Mouse (Mus musculus) midbrain, embryonic 13.5 days (tissue): ENCODE data around the gene Negr1. TPM values are rescaled to one million over a fixed set of nuclear protein-coding genes. Genes with fewer than 3 reads are reported as not detected.

Source experiments
- ATAC-seq: fragments of 200-750 bp; cut with Nextera tagmentation; 2 replicates; pipeline ENCODE4 v1.8.0; 2017; ENCODE audit warnings: mild to moderate bottlenecking, moderate TSS enrichment, moderate library complexity
- H3K27ac ChIP-seq: fragments of 300-500 bp; sonication (generic); 2 replicates; pipeline ENCODE4 v1.5.1; 2015; ENCODE audit warnings: inconsistent platforms, mild to moderate bottlenecking, moderate library complexity
- H3K27me3 ChIP-seq: fragments of 300-500 bp; sonication (generic); 2 replicates; pipeline ENCODE4 v1.6.1; 2015; ENCODE audit warnings: mild to moderate bottlenecking, inconsistent platforms
- H3K36me3 ChIP-seq: fragments of 300-500 bp; sonication (generic); 2 replicates; pipeline ENCODE4 v1.6.1; 2015; ENCODE audit warnings: mild to moderate bottlenecking, inconsistent platforms
- H3K4me1 ChIP-seq: fragments of 300-500 bp; sonication (generic); replicated peaks from 2 replicates; pipeline ENCODE4 v1.6.1; 2015; ENCODE audit warnings: inconsistent platforms
- H3K4me2 ChIP-seq: fragments of 300-500 bp; sonication (generic); replicated peaks from 2 replicates; pipeline ENCODE4 v1.6.1; 2015; ENCODE audit warnings: moderate library complexity, mild to moderate bottlenecking, inconsistent platforms
- H3K4me3 ChIP-seq: fragments of 300-500 bp; sonication (generic); replicated peaks from 2 replicates; pipeline ENCODE4 v1.5.1; 2015; ENCODE audit warnings: mild to moderate bottlenecking, inconsistent platforms
- H3K9ac ChIP-seq: fragments of 300-500 bp; sonication (generic); replicated peaks from 2 replicates; pipeline ENCODE4 v1.6.1; 2015; ENCODE audit warnings: mild to moderate bottlenecking, inconsistent platforms
- H3K9me3 ChIP-seq: fragments of 300-500 bp; sonication (generic); 2 replicates; pipeline ENCODE4 v1.6.1; 2016; ENCODE audit warnings: mild to moderate bottlenecking, inconsistent platforms
- WGBS: fragments of 180-500 bp; shearing (Covaris S2); methylation state at CpG from one replicate; pipeline ENCODE4 v1.1.7; 2015; 5-methylcytosine and 5-hydroxymethylcytosine counted together
- polyA plus RNA-seq: library from polyadenylated mRNA; unstranded; fragments of >200 nt; fragmentation: Nextera tagmentation; extraction: Ambion mirVana; gene quantifications from 2 replicates; pipeline ENCODE4 v1.2.1, GENCODE M21; 2015

Gene Negr1
- polyA plus RNA-seq, 1 experiment from 2014 or later = 34.1 TPM

- Histone ChIP-seq H3K9ac (no peak overlapping the region), H3K4me1 (no peaks in the 10 kb centered on the region), H3K4me3 (no peak overlapping the region), H3K4me2 (no peak overlapping the region), H3K27ac (no peak overlapping the region), H3K9me3 (no peaks in the 10 kb centered on the region), H3K27me3 (no peaks in the 10 kb centered on the region), H3K36me3 (no peaks in the 10 kb centered on the region)
- ATAC-seq = no peak
- WGBS = 69% methylated on average over 6 of the region's 6 CpGs
These were observed 544.1 kb downstream of the Negr1 start for GRCm38 (mm10) chr3:157105580-157106264.

- Histone ChIP-seq H3K4me3 (no peak overlapping the region), H3K9ac (no peak overlapping the region), H3K27ac (no peak overlapping the region), H3K9me3 (no peaks in the 10 kb centered on the region), H3K36me3 (no peaks in the 10 kb centered on the region), H3K27me3 (no peaks in the 10 kb centered on the region), H3K4me1 (no peaks in the 10 kb centered on the region), H3K4me2 (no peak overlapping the region)
- no peak for ATAC-seq
- WGBS = 73% methylated on average over 2 of the region's 2 CpGs
These were observed 546.6 kb downstream of the Negr1 start for GRCm38 (mm10) chr3:157108156-157108555.

- H3K4me1 ChIP-seq = no peaks in the 10 kb centered on the region
- no peaks in the 10 kb centered on the region for H3K36me3 ChIP-seq
- ATAC-seq = peak; percentile 91
- H3K27me3 ChIP-seq = no peaks in the 10 kb centered on the region
- no peak overlapping the region for H3K9ac ChIP-seq
- no peaks in the 10 kb centered on the region for H3K9me3 ChIP-seq
- H3K4me2 ChIP-seq = no peak overlapping the region
- H3K27ac ChIP-seq = no peak overlapping the region
- no peak overlapping the region for H3K4me3 ChIP-seq
These were observed 547.7 kb downstream of the Negr1 start for GRCm38 (mm10) chr3:157109308-157109707.

GRCm38 (mm10) chr3:157115105-157115760 is 553.6 kb downstream of the Negr1 start:
- 46% methylated on average over 5 of the region's 5 CpGs for WGBS
- Histone ChIP-seq H3K4me2 (no peak overlapping the region), H3K9me3 (no peaks in the 10 kb centered on the region), H3K4me1 (peaks cover 8% of the 10 kb centered on the region; the same call in 1 of the 2 replicates), H3K4me3 (no peak overlapping the region), H3K27me3 (no peaks in the 10 kb centered on the region), H3K27ac (peak overlapping the region; percentile 57), H3K36me3 (no peaks in the 10 kb centered on the region), H3K9ac (peak overlapping the region; percentile 4; the same call in 1 of the 2 replicates)
- ATAC-seq = peak; percentile 72

- Histone ChIP-seq H3K27ac (no peak overlapping the region), H3K4me3 (no peak overlapping the region), H3K4me1 (peaks cover 8% of the 10 kb centered on the region; the same call in 1 of the 2 replicates), H3K9me3 (no peaks in the 10 kb centered on the region), H3K36me3 (no peaks in the 10 kb centered on the region), H3K4me2 (no peak overlapping the region), H3K9ac (no peak overlapping the region), H3K27me3 (no peaks in the 10 kb centered on the region)
- 96% methylated on average over 1 of the region's 1 CpGs for WGBS
- peak; percentile 41; the same call in 1 of the 2 replicates for ATAC-seq
These were observed 554.4 kb downstream of the Negr1 start for GRCm38 (mm10) chr3:157116024-157116423.

- Histone ChIP-seq H3K9ac (no peak overlapping the region), H3K4me3 (no peak overlapping the region), H3K9me3 (no peaks in the 10 kb centered on the region), H3K4me1 (peaks cover 6% of the 10 kb centered on the region; the same call in 1 of the 2 replicates), H3K27me3 (no peaks in the 10 kb centered on the region), H3K36me3 (no peaks in the 10 kb centered on the region), H3K27ac (no peak overlapping the region), H3K4me2 (no peak overlapping the region)
- no peak for ATAC-seq
- WGBS = 36% methylated on average over 2 of the region's 2 CpGs
These were observed 558.3 kb downstream of the Negr1 start for GRCm38 (mm10) chr3:157119916-157120315.

- ATAC-seq = no peak
- H3K4me2 ChIP-seq = no peak overlapping the region
- H3K4me1 ChIP-seq = no peaks in the 10 kb centered on the region
- H3K36me3 ChIP-seq = no peaks in the 10 kb centered on the region
- no peak overlapping the region for H3K9ac ChIP-seq
- no peak overlapping the region for H3K4me3 ChIP-seq
- H3K27me3 ChIP-seq = no peaks in the 10 kb centered on the region
- H3K9me3 ChIP-seq = no peaks in the 10 kb centered on the region
- H3K27ac ChIP-seq = no peak overlapping the region
- 84% methylated on average over 14 of the region's 14 CpGs for WGBS
These were observed 584.7 kb downstream of the Negr1 start for GRCm38 (mm10) chr3:157146124-157146855.

- H3K4me1 ChIP-seq = no peaks in the 10 kb centered on the region
- H3K27me3 ChIP-seq = no peaks in the 10 kb centered on the region
- WGBS = 74% methylated on average over 3 of the region's 3 CpGs
- no peaks in the 10 kb centered on the region for H3K36me3 ChIP-seq
- H3K4me2 ChIP-seq = no peak overlapping the region
- H3K4me3 ChIP-seq = no peak overlapping the region
- peak; percentile 58; the same call in 1 of the 2 replicates for ATAC-seq
- no peak overlapping the region for H3K9ac ChIP-seq
- H3K9me3 ChIP-seq = no peaks in the 10 kb centered on the region
- no peak overlapping the region for H3K27ac ChIP-seq
These were observed 593.3 kb downstream of the Negr1 start for GRCm38 (mm10) chr3:157154902-157155301.

GRCm38 (mm10) chr3:157155513-157155912 is 593.9 kb downstream of the Negr1 start:
- ATAC-seq = no peak
- Histone ChIP-seq H3K27me3 (no peaks in the 10 kb centered on the region), H3K9me3 (no peaks in the 10 kb centered on the region), H3K4me3 (no peak overlapping the region), H3K27ac (no peak overlapping the region), H3K4me2 (no peak overlapping the region), H3K9ac (no peak overlapping the region), H3K36me3 (no peaks in the 10 kb centered on the region), H3K4me1 (no peaks in the 10 kb centered on the region)

- WGBS = 95% methylated on average over 3 of the region's 3 CpGs
- Histone ChIP-seq H3K9ac (no peak overlapping the region), H3K4me2 (no peak overlapping the region), H3K4me1 (no peaks in the 10 kb centered on the region), H3K4me3 (no peak overlapping the region), H3K27me3 (no peaks in the 10 kb centered on the region), H3K36me3 (no peaks in the 10 kb centered on the region), H3K9me3 (no peaks in the 10 kb centered on the region), H3K27ac (no peak overlapping the region)
- ATAC-seq = no peak
These were observed 603.4 kb downstream of the Negr1 start for GRCm38 (mm10) chr3:157164840-157165595.

GRCm38 (mm10) chr3:157181975-157182374 is 620.4 kb downstream of the Negr1 start:
- H3K36me3 ChIP-seq = no peaks in the 10 kb centered on the region
- no peaks in the 10 kb centered on the region for H3K27me3 ChIP-seq
- peaks cover 15% of the 10 kb centered on the region for H3K4me1 ChIP-seq
- no peak overlapping the region for H3K4me3 ChIP-seq
- no peak overlapping the region for H3K27ac ChIP-seq
- H3K9me3 ChIP-seq = no peaks in the 10 kb centered on the region
- peak; percentile 60; the same call in 1 of the 2 replicates for ATAC-seq
- no peak overlapping the region for H3K9ac ChIP-seq
- WGBS = 73% methylated on average over 2 of the region's 2 CpGs
- H3K4me2 ChIP-seq = no peak overlapping the region
